In genomic region chr2:165654696-165655491, GRCm38 (mm10) we compare ENCODE assay signal across 9 mouse cellular contexts.
DNase-seq lines count a peak whose midpoint lies in the region; ATAC-seq and TF ChIP-seq lines count a peak whose summit lies in the region.
"Had no signal": no experiment of that assay in that cellular context is flagged by ENCODE, and none has a peak within 500 bp of the region (broad histone marks: within the 10 kb centered on the region; RNA-seq: fewer than 3 reads in every experiment).

No protein-coding gene starts in this region.

- H3K4me2 ChIP-seq in stomach, postnatal 0 days (replicated peaks; ENCODE audit: low read depth) = no peak overlapping the region; the same call in 1 of the 2 replicates
- H3K4me2 ChIP-seq: heart, embryonic 15.5 days had no signal

- TF ChIP-seq EP300 in stomach, postnatal 0 days (optimal IDR thresholded peaks at IDR 0.05) = no peak

- H3K9me3 ChIP-seq in embryonic facial prominence, embryonic 10.5 days = no peaks in the 10 kb centered on the region
- no peaks in the 10 kb centered on the region for H3K9me3 ChIP-seq in stomach, postnatal 0 days (ENCODE audit: control insufficient read depth, low read length)
- H3K9me3 ChIP-seq: heart, embryonic 15.5 days had no signal

- H3K36me3 ChIP-seq in kidney, adult 2 months (ENCODE audit: control insufficient read depth, insufficient read depth, low read length) = no peaks in the 10 kb centered on the region
- H3K36me3 ChIP-seq in embryonic facial prominence, embryonic 10.5 days (replicated peaks) = no peaks in the 10 kb centered on the region
- H3K36me3 ChIP-seq in stomach, postnatal 0 days (ENCODE audit: control insufficient read depth, insufficient read depth, low read length) = no peaks in the 10 kb centered on the region
- H3K36me3 ChIP-seq: heart, embryonic 15.5 days had no signal

- H3K9ac ChIP-seq in stomach, postnatal 0 days (ENCODE audit: low read length) = no peak overlapping the region
- H3K9ac ChIP-seq: heart, embryonic 15.5 days had no signal

- peak; percentile 24 for DNase-seq in kidney, adult 2 months
- no peak for DNase-seq in kidney, adult 18-20 months
- no peak for DNase-seq in embryonic facial prominence, embryonic 10.5 days (ENCODE audit: low spot score)
- DNase-seq in stomach, postnatal 0 days (ENCODE audit: low spot score) = peak; percentile 59
- DNase-seq in gastrocnemius, adult 18-20 months (ENCODE audit: low spot score) = no peak
- no peak for DNase-seq in yolk sac, embryonic 10.5 days (ENCODE audit: low spot score)

- 0 out of 2 replicates have a peak, but pooled peaks cover 6% of the 10 kb centered on the region for H3K4me1 ChIP-seq in kidney, adult 2 months (ENCODE audit: control insufficient read depth, insufficient read depth, low read length)
- peaks cover 84% of the 10 kb centered on the region for H3K4me1 ChIP-seq in embryonic facial prominence, embryonic 10.5 days
- H3K4me1 ChIP-seq in stomach, postnatal 0 days (replicated peaks; ENCODE audit: control insufficient read depth, insufficient read depth) = peaks cover 7% of the 10 kb centered on the region

- TF ChIP-seq POLR2A in kidney, adult 2 months (IDR thresholded peaks at IDR 0.05; ENCODE audit: low read depth, low read length) = no peak

- H3K4me3 ChIP-seq in kidney, adult 2 months (ENCODE audit: insufficient read depth, low read depth, low read length) = no peak overlapping the region
- no peak overlapping the region for H3K4me3 ChIP-seq in embryonic facial prominence, embryonic 10.5 days
- H3K4me3 ChIP-seq in stomach, postnatal 0 days (ENCODE audit: low read depth, low read length) = no peak overlapping the region
- H3K4me3 ChIP-seq: erythroblast, embryonic 14.5 days; heart, embryonic 15.5 days had no signal

- peak; percentile 95 for ATAC-seq in CD4-positive, CD25-positive, alpha-beta regulatory T cell, adult 4 months
- ATAC-seq in stomach, postnatal 0 days (ENCODE audit: low FRiP score, low TSS enrichment) = peak; percentile 86

- TF ChIP-seq CTCF in kidney, adult 2 months (conservative IDR thresholded peaks at IDR 0.05; ENCODE audit: insufficient read depth, insufficient read length, low read depth, low read length) = no peak
- TF ChIP-seq CTCF in stomach, postnatal 0 days (IDR thresholded peaks at IDR 0.05; ENCODE audit: low read depth) = no peak

- WGBS in kidney, adult 2 months = 73% methylated on average over 10 of the region's 10 CpGs
- WGBS in embryonic facial prominence, embryonic 10.5 days = 78% methylated on average over 10 of the region's 10 CpGs
- whole genome bisulfite sequencing in stomach, postnatal 0 days = 54% methylated on average over 10 of the region's 10 CpGs

- no peaks in the 10 kb centered on the region for H3K27me3 ChIP-seq in kidney, adult 2 months (replicated peaks; ENCODE audit: control insufficient read depth, insufficient read depth, low read length)
- H3K27me3 ChIP-seq in embryonic facial prominence, embryonic 10.5 days (replicated peaks; ENCODE audit: low read depth, poor library complexity, severe bottlenecking) = no peaks in the 10 kb centered on the region
- H3K27me3 ChIP-seq in stomach, postnatal 0 days (ENCODE audit: control insufficient read depth, insufficient read depth, low read length) = no peaks in the 10 kb centered on the region

- H3K27ac ChIP-seq in kidney, adult 2 months (ENCODE audit: insufficient read depth, low read depth, low read length) = no peak overlapping the region
- peak overlapping the region; percentile 73 for H3K27ac ChIP-seq in embryonic facial prominence, embryonic 10.5 days (replicated peaks)
- peak overlapping the region; percentile 69 for H3K27ac ChIP-seq in stomach, postnatal 0 days (replicated peaks)
- H3K27ac ChIP-seq: heart, embryonic 15.5 days had no signal

Comparison
In these comparisons a context has a peak if more than half of its experiments do, and no peak if none do; other contexts are left out.
1. DNase-seq: peak in kidney, adult 2 months (single experiment) and stomach, postnatal 0 days (single experiment); none in kidney, adult 18-20 months (single experiment), embryonic facial prominence, embryonic 10.5 days (single experiment), gastrocnemius, adult 18-20 months (single experiment) and yolk sac, embryonic 10.5 days (single experiment).